Mouse (Mus musculus) cerebral cortex, adult 2 months (tissue): ENCODE results near the gene Lhpp.

ENCODE experiments used
- WGBS: fragments of 180-500 bp; shearing (Covaris S2); methylation state at CpG from one replicate; pipeline ENCODE4 v1.1.7; 2018; 5-methylcytosine and 5-hydroxymethylcytosine counted together

Lhpp gene

DNA sequence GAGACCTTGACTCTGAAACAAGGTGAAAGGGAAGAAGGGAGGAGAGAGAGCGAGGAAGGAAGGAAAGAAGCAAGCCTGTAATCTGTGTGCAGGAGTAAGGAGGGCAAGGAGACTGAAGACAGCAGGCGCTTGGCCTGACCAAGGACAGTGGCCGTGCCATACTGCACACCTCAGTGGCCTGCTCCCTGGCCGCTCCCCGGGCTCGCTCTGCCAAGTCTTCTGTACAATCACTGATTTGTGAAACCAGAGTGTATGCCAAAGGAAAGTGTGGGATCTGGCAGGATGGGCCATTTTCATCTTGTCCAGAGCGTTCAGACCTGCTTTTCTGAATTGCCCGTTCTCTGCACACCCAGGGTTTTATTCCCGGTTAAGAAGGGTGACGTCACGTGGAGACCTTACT lies 70.9 kb downstream of the Lhpp start:
- WGBS = 79% methylated on average over 11 of the region's 11 CpGs

DNA sequence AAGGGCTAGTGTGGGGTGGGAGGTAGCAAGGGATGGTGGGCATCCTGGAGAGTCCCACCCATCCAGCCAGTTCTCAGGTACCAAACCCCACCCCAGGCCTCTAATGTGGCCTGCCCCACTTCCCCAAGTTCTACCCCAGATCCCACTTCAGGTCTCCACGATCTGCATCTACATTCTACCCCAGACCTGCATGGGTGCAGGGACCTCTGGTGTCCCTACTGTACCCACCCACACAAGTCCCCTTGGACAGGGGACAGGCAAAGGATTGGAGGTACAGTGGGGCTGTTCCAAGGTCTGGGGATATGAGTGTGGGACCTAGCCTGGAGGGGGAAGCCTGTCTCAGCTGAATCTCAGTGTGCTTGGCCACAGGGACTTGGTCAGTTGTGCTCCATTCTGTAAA lies 71.4 kb downstream of the Lhpp start:
- 90% methylated on average over 1 of the region's 1 CpGs for WGBS

DNA sequence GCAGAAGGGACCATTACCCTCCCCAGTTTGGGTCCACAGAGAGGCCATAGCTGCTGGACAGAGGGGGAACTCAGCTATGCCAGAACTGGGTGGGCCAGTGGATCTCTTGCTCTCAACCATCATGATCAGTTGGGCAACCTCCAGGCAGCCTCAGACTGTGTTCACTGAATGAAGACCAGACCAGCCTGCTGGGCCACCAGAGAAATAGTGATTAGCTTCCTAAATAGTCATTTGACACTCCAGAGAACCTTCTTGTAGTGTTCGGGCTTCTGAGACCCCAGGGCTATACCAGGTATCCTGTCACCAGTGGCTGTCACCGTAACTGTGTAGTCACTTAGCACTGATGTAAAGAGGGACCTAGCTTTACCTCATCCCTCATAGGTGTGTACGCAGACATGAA lies 71.9 kb downstream of the Lhpp start:
- 97% methylated on average over 3 of the region's 3 CpGs for WGBS

DNA sequence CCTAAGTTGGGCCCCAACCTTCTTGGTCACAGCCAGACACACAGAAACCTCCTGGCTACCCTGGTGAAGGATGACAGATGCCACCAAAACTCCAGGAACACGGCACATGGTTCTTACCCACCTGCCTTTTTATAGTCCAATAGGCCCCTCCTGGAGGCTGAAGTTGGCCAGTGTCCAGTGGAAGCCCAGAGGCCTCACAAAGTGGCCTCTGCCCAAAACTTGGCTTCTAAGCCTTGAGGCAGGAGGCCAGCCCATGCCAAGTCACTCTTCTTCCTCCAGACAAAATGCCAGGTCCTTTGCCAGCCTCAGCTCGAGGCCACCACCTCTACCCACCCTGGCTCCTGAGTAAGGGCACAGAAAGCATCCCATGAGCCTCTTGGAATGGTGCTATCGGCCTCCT lies 72.5 kb downstream of the Lhpp start:
- WGBS = 87% methylated on average over 3 of the region's 3 CpGs

DNA sequence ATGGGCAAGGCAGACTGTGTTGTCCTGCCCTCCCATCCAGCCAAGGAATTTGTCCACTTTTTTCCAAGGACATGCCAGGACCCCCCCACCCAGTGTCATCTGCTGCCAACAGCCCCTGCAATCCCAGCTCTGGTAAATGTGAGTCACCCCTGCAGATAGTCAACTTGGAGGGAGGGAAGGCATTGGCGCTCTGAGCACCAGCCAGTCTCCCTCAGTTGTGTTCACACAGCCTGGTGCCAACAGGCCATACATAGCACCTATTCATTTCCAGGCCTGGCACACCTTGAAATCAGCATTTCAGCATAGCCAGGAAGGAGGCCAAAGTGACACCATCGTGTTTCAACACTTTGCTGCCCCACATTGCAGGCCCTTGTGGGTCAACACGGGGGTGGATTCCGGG lies 73.5 kb downstream of the Lhpp start:
- 89% methylated on average over 4 of the region's 4 CpGs for WGBS

DNA sequence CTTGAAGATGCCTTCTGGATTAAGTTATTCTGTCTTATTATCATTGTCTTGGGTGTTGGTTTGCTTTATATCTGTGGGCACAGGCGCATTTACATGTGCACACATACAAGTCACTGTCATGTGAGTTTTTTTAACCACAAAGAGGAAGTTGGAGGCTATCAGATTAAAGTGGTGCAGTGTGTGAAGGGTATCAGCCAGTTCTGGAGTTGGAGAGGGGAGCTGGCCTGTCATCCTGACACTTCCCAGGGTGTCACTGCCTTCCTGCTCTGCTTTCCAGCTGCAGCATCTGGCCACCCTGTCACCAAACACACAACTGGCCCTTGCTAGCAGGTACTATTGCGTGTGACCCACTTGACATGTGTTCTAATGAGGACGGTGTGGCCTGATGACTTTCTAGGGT lies 76.1 kb downstream of the Lhpp start:
- 96% methylated on average over 3 of the region's 3 CpGs for WGBS

DNA sequence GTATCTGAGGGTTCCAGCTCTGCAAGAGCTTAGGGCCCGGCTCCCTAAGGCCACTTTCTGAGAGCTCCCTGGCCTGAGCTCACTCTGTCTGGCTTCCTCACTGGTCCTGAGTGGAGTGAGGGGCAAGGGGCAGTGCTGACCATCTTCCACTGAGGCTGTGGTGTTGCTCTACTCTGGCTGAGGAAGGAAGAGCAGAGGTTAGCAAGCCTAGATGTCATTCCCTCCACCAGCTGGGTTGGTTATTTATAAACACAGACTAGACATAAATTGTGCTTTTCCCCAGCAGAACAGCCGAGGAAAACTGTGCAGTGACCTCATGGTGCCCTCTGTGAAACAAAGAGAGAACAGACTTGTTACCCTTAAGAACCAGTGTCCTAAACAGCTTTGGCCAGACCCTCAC lies 77.5 kb downstream of the Lhpp start:
- 56% methylated on average over 2 of the region's 2 CpGs for WGBS

DNA sequence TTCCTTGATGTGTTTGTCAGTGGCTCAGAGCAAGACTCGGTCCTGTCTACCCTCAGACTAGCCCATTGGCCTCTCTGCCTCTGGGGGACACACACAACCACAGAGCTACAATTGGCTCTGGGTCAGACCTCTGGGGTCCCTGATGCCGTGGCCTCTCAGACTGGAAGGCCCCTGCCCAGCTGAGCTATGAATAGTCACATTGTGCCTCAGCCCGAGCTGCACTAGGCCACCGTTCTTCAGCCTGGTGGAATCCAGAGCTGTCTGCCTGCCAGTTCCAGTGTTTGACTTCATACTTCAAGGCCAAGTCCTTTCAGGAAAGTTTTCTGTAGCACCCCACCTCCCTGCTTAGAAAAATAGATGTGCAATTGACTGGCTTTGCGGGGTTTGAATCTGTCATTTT lies 78.3 kb downstream of the Lhpp start:
- 52% methylated on average over 5 of the region's 5 CpGs for WGBS

DNA sequence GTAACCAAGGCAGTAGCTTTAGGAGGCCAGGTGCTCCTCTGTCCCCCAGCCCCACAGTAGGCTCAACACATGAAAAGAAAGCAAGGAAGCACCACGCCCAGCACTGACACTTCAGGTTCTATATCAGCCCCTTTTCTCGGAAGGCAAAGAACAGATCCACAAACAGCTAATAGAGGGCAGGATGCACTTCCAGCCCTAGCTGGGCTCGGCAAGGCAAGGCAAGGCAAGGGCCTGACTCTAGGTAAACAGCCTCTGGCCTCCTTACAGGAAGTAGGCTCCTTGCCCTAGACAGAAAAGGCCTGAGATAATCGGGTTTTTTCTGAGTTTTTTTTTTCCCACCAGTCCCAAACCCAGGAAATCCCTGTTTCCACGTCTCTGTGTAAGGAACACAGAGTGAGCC lies 79.3 kb downstream of the Lhpp start:
- WGBS = 77% methylated on average over 5 of the region's 5 CpGs

DNA sequence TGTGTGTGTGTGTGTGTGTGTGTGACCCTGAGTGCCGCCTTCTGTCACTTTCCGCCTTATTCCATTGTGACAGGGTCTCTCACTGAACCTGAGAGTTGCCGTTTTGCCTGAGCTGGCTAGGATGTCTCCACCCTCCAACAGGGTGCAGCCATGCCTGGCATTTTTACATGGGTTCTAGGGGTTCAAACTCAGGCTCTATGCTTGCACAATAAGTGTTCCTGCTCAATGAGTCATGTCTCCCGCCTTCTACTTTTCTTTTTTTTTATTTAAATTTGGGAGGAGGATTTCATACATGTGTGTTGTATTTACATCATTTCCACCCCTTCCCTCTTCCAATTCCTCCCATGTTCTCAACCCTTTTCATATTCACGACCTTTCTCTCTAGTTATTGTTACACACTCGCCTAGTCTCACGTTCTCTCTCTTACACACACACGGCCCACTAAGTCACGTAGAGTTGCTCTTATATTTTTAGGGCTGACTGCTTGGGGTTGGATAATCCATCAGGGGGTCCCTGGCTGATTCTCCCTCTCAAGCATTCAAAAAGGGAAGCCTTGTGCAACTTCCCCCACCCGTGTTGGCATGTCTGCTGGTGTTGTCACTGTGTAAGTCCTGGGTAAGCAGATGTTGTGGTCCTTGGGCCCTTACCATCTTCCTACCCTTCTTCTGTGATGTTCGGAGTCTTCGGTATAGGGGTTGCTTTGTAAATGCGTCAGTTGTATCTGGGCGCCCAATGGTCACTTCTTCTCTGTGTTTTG lies 80.5 kb downstream of the Lhpp start:
- WGBS = 92% methylated on average over 14 of the region's 14 CpGs

DNA sequence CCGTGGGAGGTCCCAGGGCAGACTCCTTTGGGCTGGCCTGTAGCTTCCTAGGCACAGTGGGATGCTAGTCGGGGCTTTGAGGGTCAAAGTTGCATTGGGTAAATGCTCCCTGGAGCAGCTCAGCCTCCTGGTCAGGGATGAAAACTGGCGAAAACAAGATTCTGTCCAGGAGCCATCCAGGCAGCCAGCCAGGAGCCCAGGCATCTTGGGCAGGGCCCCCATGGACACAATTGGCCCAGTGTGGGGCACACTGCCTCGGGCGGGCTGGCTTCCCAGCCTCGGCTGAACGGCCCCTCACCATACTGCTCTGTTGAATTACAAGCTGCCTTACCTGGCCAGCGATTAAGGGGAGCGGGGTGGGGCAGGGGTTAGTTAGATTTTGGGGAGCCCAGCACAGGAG lies 82.3 kb downstream of the Lhpp start:
- WGBS = 65% methylated on average over 9 of the region's 9 CpGs

DNA sequence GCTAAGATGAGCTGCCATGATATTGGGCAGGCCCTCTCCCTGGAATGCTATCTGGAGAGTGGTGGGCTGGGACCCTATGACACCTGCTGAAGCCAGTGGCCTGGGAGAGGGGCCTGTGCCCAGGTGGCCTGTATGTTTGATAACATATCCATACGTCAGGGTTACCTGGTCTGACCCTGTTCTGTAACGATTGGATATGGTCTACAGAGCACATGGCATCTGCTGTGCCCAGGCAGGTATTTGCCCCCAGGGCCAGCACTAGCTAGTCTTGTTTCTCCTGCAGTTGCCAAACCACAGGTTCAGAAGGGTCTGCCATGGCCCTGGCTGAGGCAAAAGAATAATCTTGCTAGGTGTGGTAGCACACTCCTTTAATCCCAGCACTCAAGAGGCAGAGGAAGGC lies 83.1 kb downstream of the Lhpp start:
- 98% methylated on average over 2 of the region's 2 CpGs for WGBS

DNA sequence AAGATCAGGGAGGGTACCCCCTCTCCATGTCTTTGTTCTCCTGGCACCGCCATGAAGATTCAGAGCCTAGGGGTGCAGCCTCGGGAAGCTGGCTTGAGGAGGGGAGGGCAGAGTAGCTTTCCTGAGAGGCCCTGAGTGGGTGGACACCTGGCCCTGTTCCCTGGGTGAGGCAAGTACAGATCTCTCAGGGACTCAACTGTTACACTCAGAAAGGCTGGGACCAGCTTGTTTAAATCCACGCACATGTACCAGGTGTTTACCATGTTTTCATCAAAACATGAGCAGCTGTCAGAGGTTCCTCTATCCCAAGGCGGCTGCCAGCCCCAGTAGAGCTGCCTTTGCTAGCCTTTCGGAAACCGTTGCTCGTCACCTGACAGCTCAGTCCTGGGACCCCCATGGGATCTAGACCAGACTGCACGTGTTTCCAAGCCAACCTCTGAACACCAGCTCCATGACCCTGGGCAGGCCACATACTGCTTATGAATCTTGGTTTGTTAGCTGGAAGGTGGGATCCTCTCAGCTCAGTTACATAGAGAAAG lies 86.9 kb downstream of the Lhpp start:
- 89% methylated on average over 8 of the region's 8 CpGs for WGBS

DNA sequence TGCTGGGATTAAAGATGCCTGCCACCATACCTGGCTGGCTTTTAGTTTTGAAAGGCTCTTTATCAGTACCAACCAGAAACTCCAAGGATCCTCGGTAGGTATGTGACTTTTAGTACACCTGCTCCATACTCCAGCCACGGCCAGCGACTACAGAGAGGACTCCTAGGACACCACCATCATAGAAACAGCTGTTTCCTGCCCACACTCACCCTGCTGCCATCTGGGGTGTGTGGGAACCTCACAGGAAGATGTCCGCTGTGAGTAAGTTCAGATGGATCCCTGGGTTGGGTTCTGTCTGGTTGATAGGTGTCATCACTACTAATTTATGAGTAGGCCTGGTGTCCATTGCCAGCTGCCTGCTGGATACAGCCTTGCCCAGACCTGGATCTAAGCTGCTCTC lies 88.3 kb downstream of the Lhpp start:
- WGBS = 61% methylated on average over 4 of the region's 4 CpGs

DNA sequence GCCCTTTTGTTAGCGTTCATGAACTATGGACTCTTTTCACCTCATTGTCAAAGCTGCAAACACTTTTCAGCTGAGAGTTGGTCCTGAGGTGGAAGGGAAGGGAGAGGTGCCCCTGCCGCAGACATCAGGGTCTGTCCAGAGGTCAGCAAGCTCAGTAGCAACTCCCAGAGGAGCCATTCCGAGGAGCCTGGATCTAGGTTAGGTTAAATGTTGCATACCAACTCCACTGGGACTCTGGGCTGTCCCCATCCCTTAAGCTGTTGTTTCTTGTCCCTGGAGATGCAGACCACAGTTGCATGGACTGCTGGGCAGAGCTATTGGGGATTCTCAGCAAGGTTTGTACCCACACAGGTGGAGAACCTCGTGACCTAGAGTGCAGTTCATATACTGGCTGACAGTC lies 88.7 kb downstream of the Lhpp start:
- WGBS = 92% methylated on average over 4 of the region's 4 CpGs

DNA sequence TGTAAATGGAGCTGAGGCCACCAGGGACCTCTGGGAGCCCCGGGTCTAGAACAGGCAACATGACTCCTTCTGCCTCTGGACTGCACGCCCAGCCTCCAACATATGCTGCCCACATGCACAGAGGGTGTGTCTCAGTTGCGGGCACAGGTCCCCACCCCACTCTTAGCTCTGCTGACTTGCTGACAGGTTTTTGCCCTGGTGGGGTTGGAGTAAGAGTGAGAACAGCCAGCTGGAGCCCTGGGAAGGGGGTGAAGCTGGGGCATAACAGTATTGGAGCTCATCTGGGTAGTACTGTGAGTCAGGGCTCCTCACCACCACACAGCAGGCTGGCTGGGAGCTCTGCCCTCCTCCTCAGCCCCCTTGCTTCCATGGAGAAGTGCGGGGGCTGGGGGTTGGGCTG lies 89.7 kb downstream of the Lhpp start:
- 81% methylated on average over 4 of the region's 4 CpGs for WGBS

DNA sequence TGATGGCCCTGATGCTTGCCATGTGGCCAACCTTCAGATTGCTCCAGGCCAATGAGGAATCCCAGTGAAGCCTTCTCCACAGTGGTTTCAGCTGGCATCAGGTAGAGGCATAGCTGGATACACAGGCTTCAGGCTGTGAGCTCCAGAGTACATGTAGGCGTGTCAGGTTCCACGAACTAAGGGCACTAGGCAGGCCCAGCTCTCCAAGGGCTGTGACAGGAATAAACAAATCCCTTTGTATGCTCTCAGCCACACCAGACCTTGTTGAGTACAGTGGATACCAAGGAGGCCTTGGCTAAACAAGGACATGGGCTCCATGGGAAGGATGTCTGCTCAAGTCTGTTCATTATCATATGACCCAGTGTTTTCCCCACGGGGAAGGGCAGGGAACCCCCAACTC lies 91.0 kb downstream of the Lhpp start:
- WGBS = 80% methylated on average over 3 of the region's 3 CpGs

DNA sequence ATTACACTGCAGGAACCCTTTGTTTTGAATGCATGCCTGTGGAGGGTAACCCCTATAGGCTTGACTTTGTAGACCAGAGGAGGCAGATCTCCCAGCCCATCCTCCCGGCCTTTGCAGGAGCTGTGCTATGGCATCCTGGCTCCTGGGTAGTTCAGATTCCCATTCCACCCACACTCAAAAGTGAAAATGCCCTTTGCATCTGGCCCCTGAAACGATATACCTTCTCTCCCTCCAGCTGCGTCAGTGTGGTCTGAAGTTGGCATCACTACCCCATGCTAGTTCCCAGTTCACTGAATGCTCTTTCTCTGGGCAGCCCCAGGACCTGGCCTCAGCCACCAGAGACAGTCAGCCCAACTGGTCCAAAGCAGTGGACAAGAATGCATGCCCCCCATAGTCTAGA lies 91.6 kb downstream of the Lhpp start:
- 78% methylated on average over 3 of the region's 3 CpGs for WGBS

DNA sequence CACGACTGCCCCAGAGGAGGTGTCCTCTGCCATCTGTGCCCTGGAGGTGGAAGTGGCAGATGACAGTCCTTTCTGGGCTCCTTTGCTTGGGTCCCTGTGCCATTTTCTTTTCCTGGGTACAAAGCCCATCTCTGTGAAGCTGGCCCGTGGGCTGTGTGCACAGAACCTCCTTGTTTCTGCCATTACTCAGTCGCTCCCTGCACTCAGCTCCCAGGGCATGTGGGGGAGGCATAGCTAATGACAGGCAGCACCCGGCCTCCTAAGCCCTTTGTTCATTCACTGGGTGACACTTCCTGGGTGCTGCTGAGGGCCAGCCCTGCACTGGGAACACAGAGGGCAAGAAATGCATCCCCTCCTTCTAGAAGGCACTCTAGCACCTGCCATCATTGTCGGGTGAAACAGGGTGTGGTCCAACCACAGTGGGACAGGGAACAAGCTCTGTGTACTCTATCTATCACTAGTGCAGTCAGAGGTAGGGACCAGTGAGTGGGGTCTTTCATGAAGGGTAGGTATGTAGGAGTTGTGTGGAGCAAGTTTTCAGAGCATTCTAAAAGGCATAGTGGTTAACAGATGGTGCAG lies 92.1 kb downstream of the Lhpp start:
- WGBS = 49% methylated on average over 5 of the region's 5 CpGs

DNA sequence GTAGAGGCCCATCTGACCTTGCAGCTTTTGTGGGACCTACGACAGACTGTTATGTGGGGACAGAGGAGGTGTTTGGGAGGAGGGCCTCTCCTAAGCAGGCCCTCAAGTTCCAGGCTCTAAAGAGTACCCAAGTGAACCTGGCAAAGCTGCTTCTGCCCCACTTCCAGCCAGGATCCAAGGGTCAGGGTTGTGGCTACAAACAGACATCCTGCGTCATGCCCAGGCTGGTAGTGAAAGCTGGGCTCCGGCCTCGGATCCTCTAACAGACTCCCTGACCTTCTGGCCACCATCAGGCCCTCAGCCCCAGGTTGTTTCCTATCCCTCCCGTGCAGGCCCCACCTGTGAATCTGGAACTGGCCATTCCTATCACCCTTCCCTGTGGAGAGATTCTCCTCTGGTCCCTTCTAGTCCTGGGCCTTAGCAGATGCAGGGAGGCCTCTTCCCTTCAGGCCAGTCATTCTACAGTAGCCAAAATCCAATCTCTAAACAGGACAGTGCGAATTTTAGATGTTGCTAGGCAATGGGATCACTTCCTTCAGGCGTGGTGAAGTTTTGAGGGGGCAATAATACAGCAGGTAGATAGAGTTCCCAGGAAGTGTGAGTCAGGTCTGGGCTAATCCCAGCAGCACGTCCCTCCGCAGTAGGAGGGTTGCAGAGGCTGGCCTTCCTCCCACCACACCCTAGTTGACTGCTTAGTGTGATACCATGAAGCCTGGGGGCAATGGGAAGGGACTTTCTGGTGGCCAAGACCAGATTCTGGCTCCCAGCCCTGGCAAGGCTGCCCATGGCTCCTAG lies 93.3 kb downstream of the Lhpp start:
- WGBS = 82% methylated on average over 9 of the region's 9 CpGs

DNA sequence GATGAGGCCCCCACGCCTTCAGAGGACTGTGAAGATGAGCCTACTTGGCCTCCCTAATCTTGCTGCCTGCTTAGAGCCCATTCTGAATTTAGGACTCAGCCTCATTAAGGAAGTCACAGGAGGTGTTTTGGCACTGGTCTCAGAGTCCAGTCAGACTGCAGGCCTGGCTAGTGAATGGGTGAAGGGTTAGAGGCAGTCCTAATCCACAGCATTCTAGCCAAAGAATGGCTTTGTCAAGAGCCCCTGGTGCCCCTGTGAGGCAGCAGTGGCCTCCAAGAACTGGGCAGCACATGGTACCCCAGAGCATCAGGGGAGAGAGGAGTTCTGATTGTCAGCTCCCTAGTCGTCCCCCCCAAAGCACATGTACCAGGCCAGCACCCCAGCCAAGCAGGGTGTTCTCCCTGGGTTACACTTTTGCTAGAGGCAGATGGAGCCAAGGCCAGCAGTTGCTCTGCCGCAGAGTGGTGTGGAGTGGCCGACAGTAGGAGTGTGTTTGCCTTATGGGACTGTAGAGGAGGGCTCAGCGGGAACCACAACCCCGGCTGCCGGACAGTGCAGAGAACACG lies 94.0 kb downstream of the Lhpp start:
- 87% methylated on average over 8 of the region's 8 CpGs for WGBS

DNA sequence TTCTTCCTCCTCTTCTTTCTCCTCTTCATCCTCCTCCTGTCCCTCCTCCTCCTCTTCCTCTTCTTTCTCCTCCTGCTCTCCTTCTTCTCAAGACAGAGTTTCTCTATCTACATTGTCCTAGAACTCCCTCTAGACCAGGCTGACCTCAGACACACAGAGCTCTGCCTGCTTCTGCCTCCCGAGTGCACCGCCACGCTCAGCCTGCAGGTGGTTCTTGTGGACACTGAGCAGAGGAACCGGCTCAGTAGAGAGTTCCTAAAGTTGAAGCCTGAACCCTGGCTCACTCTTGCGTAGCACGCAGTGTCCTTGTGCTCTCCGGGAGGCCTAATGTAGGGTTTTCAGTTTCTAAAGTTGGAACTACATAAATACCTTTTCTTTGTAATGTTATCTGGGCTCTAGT lies 94.7 kb downstream of the Lhpp start:
- 94% methylated on average over 7 of the region's 7 CpGs for WGBS

DNA sequence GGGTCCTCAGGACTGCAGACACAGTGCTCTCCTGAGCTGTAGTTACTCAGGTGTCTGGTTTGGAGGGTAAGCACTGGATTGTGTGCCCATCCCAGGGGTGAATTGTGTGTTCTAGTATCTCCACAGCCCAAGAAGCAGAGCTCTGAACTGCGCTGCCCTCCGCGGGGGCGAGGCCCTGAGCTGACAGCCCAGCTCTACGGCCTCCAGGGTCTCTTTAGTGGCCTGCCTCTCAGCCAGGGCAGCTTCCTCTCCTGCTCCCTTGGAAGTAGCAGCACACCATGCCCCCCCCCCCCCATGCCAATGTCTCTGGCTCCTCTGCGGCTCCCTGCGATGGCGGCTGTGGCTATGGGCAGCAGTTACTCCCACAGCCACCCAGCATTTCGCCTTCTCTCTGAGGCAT lies 101.1 kb downstream of the Lhpp start:
- WGBS = 55% methylated on average over 9 of the region's 9 CpGs
